Mouse (Mus musculus) cerebellum, adult 9-11 months (tissue): ENCODE measurements around the gene Naaladl2.
"Not testable (repeated sequence)": the region's sequence is repeated elsewhere in the genome, so short reads cannot be mapped to it uniquely, and the experiment has no call there.

Source experiments
- DNase-seq: peaks from one replicate; pipeline ENCODE4 v3.0.0; 2022

Gene Naaladl2

DNA sequence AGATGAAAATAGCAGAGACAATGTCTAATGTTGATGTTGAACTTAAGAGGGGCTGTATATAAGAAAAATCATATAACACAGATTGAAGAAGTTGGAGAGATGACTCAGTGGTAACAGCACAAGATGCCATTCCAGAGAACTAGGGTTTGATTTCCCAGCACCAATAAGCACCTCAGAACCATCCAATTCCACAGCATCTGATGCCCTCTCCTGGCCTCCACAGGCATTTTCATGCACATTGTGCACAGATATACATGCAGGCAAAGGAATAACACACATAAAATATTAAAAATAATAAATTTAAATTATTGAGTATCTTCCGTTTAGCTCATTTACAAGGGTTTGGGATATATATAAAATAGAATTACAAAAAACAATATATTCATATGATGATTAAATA is 926.6 kb downstream of the Naaladl2 start:
- no peak for DNase-seq

DNA sequence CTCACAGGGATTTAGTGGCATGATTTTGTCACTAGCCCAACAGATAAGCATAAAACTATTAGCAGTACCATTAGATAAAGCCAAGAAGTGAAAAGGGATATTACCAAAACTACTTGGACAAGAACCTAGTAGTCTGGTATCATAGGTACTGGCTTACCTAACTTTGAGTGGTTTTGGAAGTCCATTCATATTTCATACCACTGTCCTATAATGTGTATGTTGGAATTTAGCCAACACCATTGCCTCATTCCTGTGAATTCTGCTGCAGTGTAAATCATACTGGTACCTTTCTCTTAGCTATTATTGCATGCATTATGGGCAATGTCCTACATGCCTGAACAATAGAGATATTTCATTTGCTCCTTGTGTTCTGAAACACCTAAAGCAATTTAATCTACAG is 977.5 kb downstream of the Naaladl2 start:
- no peak for DNase-seq

DNA sequence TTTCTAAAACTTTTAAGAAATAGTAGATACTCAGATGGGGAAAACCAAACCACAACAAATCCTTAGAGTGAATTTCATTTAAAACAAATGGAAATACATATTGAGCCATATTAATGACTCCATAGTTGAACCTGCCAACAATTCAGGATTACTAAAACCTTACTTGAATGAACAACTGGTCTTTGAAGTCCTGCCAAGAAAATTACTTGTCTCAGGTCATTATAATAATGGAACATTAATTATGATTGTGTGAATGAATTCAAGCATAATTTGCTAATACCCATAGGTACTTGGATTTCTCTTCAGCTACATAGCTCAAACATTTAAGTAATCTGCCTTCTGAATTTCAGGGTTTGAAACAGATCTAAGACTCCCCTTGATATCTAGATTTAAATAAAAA is 980.1 kb downstream of the Naaladl2 start:
- no peak for DNase-seq

DNA sequence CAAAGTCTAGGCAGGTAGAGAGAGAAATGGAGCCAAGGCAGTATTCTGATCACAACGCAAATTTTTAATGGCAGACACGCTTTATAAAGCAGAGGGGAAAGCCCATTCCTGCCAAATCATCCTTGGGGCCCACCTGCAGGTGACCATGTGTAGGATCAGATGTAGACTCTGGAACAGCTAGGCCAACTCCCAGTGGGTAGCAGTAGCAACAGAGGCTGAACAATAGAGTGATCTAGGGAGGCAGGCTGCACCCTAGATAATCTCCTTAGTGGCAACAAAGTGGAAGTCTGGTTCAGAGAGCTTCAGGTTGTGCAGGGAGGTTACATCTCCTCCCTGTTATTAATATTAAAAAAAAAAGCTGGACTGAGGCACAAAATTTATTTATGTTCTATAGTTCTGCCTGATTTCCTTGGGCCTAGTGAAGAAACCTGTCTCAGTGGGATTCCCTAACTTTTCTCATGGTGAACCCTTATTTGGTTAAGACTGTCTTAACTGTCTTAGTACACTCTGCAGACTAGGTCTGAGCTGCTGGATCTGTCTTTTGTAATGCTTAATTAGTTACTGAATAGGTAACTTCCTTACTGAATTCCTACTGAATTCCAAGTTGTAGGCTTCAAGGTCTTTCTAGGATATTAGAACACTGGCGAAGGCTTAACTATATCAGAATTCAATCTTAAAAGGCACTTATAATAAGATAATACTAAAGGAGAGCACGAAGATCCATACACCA is 992.8 kb downstream of the Naaladl2 start:
- not testable (repeated sequence) for DNase-seq

DNA sequence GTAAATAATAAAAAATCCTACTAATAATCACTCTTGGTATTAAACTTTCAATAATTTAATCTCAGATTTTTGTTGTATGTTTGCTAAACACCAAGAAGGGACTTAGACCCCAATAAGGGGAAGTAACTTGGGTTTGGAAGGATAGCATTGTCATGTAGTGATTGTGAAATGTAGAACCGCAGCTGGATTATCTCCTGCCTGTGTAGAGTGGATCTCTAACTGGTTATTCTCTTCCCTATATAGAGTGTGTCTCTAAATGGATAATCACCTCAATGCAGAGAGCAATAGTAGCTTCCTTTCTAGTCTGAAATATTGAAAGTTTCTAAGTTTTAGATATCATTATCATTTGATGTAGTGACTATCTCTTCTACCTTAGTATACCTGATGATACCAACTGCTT is 1001.3 kb downstream of the Naaladl2 start:
- no peak for DNase-seq

DNA sequence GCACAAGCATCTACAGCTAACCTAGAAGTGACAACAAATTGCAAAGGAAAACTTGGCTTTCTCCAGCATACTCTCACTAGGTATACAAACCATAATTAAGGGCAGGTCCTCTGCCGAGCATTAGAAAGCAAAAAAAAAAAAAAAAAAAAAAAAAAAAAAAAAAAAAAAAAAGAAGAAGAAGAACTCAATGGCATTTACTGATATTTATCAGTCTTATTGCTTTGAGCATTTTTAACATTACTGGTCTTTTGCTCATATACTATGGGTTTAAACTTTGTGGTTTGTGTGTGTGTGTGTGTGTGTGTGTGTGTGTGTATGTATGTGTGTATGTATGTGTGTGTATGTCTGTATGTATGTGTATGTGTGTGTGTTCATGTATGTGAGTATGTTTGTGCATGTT is 1006.1 kb downstream of the Naaladl2 start:
- no peak for DNase-seq

DNA sequence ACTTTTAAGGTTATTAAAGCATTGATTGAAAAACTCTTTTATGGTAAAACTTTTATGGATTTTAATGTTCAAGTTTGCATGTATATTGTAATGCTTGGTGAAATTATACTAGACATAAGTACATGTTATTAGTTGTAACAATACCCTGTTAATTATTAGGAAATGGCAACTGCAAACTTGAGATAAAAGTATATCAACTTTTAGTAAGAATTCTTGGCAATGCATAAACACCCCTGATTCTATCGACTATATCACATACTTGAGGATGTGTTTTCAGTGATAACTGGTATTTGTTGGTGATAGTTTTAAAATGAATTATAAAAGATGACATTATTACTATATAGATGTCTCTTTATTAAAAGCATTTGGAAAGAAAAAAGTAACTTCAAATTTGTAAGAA is 1017.9 kb downstream of the Naaladl2 start:
- DNase-seq, result no peak

DNA sequence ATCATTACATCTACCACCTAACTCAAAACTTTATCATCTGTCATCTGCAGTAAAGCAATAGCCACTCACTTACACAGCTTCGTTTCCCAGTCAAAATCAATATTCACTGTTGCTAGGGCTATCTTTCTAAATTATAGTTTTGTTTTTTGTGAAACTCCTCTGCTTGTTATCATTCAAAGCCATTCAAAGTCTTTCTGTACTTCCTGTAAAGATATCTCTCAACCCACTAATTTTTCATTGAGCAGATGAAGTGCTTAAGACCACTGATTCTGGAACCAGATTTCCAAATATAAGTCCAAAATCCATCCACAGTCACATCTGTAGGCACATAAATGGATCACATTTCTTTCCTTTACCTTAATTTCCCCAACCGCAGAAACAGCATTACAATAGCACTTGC is 1020.0 kb downstream of the Naaladl2 start:
- no peak for DNase-seq

DNA sequence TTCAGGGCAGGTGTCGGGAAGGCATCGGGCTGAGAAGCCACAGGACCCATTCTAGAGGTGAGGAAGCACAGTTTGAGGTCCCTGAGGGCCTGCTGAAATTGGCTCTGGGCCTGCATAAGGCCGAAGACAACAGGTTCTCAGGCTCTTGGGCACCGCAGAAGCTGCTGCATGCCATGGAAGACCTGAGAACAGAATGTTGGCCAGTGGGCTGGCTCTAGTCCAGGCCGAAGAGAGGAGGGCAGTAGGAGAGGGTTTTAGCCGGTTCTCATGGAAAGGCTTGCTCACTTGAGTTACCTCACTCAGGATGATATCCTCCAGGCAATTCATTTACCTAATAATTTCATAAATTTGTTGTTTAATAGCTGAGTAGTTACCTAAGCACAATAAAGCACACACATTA is 1025.9 kb downstream of the Naaladl2 start:
- DNase-seq, result peak; percentile 33

DNA sequence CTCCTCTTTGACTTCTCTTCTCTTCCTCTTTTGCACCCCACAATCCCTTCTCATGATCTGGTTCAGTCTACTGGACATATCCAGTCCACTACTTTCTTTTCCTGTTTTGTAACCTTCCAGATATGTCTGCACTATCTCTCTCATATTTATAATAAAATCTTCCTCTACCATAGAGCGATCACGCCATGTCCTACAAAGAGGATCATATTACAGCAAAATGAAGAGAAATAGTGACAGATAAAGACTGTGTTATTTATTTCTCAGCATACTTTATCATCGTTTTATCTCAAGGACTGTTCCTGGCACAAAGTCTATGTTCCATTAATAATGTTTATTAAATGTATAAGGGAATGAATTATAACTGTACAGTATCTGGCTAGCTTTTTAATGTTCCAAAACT is 1029.2 kb downstream of the Naaladl2 start:
- no peak for DNase-seq

DNA sequence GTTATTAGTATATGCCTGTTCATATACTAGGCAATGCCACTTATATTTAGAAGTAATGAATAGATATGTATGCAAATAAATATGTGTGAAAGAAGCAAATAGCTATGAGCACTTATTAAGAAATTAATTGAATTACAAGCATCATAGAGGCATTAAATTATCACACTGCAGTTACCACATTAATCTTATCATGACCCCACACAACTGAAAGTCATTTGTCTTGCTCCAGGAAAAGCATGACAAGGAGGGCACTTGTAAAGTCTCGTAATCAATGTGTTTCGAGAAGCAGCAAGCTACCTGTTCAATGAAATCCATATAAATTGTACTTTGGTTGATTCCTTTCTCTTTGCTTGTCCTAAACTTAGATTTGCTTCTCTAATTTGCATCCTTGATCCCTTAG is 1030.7 kb downstream of the Naaladl2 start:
- DNase-seq, result no peak

DNA sequence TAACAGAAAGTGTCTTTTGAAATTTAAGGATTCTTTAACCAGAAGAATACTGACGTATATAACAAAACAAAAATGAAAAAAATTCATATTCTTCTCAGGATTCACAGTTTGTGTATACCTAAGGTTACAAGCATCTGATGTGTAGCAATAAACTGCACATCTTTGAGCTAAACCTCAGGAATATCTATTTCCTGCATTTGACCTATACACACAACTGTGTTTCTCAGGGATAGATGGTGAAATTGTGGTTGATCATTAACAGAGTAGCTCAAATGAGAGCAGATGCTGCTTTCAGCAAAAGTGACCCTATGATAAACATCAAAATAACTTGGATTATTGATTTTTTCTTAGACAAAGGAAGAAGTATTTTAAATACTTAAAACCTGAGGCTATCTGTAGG is 1037.7 kb downstream of the Naaladl2 start:
- DNase-seq, result no peak

DNA sequence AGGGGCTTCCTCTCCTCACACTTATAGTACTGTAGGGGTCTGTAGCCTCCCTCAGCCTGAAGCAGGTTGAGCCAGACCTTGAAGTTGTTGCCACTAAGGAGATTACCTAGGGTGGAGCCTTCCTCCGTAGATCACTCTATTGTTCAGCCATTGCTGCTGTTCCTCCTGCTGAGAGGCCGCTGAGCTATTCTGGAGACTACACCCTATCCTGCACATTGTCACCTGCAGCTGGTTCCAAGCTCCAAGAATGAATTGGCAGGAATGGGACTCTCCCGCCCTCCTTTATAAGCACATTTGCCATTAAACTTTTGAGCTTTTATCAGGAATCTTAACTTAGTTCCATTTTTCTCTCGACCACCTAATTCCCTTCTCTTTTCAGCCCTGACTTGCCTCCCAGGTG is 1064.3 kb downstream of the Naaladl2 start:
- no peak for DNase-seq

DNA sequence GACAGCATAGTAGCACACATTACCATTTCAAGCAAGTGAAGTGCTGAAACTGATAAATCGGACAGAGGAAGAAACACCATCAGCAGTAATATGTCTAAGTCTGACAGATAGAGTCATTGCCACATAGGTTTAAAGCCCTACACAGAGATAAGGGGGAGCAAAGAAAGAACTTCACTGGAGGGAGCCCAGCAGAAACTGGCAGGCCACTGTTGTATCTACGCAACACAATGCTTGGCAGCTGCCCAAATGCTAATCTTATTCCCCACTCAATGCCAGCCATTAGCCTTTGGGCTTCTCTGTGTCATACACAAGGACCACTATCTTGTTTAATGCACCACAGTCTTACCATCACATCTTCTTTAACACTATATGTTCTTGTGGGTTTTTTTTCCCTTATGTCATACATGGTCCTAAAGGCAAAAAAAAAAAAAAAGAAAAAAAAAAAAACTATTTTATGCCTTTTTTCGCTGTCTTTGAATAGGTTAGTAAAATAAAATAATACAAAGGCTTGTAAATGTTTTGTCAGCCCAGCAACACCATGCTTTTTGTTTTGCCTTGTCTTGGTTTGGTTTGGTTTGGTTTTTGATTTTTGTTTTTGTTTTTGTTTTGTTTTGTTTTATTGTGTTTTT is 1072.8 kb downstream of the Naaladl2 start:
- DNase-seq, result peak; percentile 4

DNA sequence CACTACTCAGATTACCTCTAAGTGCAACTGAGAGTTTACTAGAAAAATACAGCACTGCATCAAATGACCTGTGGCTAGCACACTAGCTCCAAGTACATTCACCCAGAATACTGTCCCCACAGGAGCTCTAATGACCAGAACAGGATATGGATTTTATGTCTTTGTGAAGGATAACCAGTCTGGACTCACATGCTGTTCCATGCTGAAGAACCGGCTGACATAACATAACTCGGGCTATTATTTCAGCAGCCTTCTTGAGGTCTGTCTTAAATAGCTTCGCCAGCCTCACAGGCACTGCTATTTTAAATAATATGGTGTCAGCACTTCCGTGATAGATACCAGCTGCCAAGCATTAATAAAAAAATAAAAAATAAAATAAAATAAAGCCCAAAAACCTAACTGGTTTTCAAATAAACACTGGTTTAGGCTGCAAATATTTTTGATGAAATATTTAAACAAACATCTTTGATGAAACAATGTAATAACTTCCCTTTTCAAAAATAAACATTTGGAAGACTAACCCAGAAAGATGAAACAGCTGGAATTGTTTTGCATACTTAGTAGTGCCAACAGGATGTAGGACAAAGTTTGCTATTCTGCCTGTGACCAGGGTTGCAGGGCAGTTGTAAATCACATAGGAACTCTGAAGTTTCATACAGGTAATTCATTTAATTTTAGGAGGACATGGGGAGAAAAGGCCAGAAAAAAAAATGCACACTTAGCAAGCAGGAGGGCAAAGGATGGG is 1073.5 kb downstream of the Naaladl2 start:
- no peak for DNase-seq

DNA sequence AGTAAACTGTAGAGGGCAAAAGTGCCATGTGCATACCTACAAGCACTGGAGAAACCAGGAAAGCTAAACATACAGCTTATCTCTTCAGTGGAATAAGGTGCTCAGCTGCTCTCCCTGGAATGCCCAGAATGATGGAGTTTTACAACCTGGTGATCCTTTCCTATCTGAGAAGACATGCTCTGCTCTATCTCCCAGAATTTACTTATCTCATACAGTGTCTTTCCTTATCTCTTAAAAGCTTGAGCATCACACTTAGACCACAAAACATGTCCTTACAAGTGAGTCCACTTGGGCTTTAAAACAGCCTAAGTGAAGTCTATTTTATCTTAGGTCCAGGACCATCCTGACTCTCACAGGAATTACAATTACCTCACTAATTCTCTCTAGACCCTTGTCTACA is 1095.8 kb downstream of the Naaladl2 start:
- DNase-seq, result no peak

DNA sequence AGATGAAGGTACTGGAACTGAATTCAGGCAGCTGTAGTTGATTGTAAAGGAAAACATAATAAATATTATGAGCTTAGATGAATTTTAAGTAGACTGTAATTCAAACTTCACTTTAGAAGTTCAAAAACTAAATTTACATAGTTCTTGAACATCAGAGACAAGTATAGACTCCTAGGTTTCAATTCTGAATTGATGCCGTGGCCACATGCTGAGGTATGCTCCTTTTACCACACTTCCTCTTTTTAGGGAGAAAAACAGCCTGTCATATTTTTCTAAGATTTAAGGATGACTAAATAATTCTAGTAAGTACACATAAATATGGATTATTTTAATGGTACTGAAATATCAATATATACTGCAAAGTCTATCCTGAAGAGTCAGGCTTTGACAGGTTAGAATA is 1142.3 kb downstream of the Naaladl2 start:
- DNase-seq, result no peak

DNA sequence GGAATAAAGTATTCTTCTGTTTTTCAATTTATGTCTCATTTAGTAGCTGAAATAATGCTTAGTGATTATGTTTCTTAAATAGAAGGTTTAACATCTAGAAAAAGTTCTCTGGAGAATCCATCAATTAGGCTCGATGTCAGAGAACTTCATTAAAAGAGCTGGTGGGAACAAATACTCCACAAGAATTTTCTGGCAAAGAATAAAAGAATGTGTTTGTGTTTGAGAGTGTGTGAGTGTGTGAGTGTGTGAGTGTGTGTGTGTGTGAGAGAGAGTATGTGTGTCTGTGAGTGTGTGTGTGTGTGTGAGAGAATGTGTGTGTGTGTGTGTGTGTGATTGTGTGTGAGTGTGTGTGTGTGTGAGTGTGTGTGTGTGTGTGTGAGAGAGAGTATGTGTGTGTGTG is 1170.3 kb downstream of the Naaladl2 start:
- DNase-seq, result no peak

DNA sequence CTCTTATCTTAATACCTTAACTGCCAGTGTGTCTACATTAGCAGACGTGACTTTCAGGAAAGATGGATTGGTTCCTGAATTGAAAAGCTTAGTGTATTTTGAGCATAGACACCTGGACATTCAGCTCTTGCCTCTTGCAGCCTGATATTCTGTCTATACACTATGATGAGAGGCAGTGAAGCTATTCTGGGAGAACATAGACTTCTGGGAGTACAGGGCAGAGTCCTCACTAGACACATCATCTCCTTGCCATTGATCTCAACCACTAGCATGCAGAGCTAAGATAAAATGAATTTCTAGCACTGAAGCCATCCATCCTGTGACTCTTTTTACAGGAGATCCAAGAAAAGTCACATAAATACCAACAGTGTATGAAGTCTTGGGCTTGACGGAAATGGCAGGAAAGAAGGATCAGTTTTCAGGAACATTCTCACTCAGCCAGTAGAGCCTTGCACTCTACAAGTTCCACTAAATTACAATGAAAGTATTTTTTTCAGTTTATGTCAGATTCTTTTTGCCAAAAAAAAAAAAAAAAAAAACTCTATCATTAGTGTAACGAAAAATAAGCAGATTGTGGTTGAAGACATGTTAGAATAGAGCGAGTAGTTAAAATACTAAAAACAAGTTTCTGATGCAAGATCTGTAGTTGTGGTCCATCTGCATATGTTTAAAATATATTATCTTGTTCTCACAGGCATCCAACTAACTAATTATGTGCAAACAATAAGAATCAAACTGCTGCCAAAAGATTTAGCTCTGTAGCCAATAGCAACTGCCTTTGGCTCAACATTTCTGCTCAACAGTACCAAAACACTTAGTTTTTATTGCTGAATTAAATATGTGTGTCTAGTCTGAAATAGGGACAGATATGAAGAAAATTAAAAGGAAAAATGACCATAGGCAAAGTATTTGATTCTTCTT is 1171.1 kb downstream of the Naaladl2 start:
- no peak for DNase-seq

DNA sequence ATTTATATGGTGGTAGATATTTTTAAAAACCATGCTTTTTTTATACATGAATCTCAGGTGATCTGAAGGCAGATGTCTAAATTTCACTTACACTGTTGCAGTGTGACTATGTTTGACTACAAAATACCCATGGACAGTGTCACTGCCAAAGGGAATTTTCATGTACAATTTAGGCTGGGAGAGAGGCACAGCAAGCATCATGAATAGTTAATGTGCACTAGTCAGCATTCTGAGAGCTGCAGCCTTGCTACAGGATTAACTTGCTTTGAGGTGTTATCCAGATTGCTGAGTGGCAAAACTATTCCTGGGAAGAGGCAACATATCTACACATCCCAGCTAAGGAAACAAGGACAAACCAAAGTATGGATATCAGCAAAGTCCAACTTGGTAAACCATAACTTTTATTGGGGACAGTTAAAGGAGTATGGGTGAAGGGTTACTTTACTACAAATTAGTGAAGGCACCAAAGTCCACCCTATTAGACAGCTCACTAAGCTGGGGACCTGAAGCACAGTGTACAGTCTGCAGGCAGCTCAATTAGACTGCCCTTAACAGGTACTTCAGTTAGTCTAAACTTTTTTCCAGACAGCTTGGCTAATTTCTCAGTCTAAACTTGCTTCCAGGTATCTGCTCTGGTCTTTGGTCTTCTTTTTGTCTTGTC is 1181.0 kb downstream of the Naaladl2 start:
- DNase-seq, result no peak

DNA sequence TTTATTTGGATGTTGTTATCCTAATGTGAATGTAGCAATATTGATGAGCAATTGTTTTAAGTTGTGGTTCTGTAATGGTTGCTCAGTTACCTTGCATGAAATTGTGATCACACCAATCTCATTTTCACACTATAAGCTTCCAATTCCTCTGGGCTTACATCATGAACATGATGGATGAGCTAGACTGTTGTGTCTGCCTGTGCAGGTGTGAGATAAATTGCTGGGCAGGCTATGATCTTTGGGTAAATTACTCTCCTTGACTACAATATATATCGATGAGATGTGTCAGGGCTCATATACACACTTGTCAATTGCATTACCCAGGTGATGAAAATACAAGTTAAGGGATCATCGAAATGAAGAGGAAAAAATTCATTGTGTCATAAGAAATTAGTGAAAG is 1197.9 kb downstream of the Naaladl2 start:
- DNase-seq, result no peak

DNA sequence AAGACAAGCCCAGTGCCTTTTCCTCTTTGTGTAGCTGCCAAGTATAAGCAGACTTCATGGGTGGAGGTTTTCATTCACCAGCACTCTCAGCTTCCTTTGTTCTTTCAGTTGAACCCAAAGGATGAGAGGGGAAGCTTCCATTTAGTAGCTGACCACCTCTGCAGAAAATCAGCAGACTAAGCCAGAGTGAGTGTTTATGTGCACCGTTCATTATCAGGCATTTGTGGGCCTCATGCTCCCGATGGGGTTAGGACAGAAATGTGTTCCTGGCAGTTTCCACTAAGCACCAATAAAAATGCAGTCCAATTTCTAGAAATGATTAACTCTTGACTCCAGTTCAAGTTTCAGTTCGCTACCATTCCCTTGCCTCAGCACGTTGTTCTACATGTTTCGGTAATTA is 1206.8 kb downstream of the Naaladl2 start:
- DNase-seq, result no peak

DNA sequence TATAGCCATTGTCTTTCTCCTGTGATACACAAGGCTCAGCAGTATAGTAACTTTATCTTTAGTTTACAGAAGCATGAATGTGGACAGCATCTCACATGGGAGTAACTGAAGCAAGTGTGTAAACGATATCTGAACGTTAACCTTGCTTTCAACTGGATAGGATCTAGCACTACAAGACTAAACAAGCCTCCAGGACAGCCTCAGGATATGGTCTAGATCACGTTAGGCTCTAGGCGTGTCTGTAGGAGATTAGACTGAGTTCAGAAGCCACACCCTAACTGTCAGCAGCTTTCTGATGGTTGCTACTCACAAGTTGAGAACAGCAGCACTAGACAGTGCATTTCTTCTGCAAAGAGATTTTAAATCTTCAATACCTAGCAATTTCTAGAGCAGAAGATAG is 1216.0 kb downstream of the Naaladl2 start:
- no peak for DNase-seq
